Mouse (Mus musculus) right cerebral cortex, postnatal 25 days (tissue): ENCODE results near the gene Ppa2.

ENCODE experiments used
- DNase-seq: peaks from one replicate; pipeline ENCODE4 v3.0.0; 2022

The Ppa2 gene

DNA sequence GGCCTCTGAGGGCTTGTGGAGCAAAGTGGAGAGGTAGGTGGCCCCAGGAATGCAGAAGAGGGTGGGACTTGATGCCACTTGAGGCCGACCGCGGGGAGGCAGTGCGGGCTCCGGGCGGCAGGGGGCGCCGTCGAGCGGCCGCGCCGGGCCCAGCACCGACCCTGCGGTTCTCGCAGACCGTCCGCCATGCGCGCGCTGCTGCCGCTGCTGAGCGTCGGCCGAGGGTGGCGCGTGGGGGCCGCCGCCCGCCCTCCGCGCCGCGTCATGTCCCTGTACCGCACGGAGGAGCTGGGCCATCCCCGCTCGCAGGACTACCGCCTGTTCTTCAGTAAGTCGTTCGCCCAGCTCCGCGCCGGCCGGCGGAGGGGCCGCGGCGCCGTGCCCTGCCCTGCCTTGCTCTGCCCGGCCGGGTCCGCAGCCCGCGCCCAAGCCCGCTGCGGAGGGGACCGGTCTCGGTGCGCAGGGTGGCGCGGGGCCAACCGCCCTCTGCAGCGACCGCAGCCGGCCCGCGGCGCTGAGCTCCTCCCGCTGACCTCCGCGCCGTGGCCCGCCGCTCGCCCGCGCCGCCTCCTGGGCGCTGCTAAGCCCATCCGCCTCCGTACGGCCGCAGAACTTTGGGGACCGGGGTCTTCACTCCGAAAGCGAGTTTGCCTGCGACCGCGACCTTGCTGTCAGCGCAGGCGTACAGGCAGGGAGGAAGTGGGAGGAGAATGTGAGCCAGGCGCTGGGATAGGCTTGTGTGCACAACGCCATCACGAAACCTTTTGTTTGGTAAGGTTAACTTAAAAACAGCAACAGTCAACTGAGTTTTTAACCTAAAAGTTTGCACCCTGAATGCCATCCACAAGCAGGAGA, at the start of gene Ppa2:
TSS of gene Ppa2 (plus strand) at position 157 of the 855 bp plus-strand sequence.
- peak; percentile 77 for DNase-seq

DNA sequence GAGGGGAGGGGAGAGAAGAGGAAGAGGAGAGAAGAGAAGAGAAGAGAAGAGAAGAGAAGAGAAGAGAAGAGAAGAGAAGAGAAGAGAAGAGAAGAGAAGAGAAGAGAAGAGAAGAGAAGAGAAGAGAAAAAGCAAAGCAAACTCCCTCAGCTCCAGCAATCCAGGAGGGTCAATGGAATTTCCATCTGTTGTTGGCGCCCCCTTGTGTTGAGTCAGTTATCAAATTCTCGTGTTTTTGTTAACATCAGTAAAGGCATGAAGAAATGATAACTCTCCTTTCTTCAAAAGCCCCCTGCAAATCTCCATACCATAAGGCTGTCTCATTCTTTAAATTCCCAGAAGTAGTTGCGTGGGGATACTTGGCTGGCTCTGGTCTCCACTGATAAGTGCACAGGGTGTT, 38.0 kb upstream of the Ppa2 start:
- peak; percentile 67 for DNase-seq

DNA sequence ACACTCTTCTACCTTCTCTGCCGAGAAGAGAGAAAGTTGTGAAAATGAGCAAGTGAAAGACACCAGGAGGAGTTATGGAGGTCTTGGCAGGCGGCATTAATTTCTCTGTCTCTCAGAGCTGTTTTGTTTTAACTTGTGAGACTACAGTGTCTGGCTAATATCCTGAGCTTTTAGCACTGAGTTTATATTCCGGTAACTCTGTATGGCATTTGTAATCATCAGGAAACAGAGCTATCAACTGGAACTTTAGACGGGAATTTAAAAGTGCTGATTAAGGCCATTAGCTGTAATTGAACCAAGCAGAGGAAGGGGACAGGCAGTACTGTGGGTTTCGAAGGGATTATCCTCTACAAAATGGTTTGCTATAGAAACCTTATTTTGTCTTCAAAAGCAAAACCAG, 25.3 kb upstream of the Ppa2 start:
- DNase-seq = no peak

DNA sequence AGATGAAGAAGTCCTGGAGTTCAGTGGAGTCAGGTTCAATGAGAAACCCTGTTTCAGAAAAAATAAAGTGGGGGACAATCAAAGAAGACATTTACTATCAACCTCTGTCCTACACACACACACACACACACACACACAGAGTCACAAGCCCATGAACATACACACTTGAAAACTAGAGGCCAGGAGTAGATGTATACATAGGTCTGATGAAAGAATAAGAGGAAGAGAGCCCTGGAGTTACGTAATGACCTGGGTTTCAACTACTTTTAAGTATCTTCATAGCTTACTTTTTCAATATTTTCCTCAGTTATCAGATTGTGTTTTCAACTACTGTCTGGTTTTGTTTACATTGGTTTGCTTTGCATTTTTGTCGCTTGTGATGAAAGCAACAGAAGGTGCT, 21.1 kb upstream of the Ppa2 start:
- no peak for DNase-seq

GRCm38 (mm10) chr3:133304328-133304727, 5.6 kb upstream of the Ppa2 start:
- no peak for DNase-seq

DNA sequence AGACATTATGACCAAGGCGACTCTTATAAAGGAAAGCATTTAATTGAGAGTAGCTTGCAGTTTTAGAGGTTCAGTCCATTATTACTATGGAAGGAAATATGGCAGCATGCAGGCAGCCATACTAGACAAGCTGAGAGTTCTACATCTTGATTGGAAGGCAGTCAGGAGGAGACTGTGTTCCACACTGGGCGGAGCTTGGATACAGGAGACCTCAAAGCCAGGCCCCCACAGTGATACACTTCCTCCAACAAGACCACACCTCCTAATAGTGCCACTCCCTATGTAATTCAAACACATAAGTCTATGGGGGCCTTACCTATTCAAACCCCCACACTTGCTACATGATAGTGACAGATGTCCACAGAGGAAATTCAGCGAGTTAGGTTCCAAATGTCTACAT, 1.5 kb upstream of the Ppa2 start:
- DNase-seq = no peak

- DNase-seq = no peak
These were observed 551 bp upstream of the Ppa2 start for GRCm38 (mm10) chr3:133309359-133309758.

GRCm38 (mm10) chr3:133310809-133311179, 884 bp downstream of the Ppa2 start:
- no peak for DNase-seq

GRCm38 (mm10) chr3:133312331-133312730, 2.4 kb downstream of the Ppa2 start:
- DNase-seq = no peak

GRCm38 (mm10) chr3:133312850-133313249, 2.9 kb downstream of the Ppa2 start:
- no peak for DNase-seq

DNA sequence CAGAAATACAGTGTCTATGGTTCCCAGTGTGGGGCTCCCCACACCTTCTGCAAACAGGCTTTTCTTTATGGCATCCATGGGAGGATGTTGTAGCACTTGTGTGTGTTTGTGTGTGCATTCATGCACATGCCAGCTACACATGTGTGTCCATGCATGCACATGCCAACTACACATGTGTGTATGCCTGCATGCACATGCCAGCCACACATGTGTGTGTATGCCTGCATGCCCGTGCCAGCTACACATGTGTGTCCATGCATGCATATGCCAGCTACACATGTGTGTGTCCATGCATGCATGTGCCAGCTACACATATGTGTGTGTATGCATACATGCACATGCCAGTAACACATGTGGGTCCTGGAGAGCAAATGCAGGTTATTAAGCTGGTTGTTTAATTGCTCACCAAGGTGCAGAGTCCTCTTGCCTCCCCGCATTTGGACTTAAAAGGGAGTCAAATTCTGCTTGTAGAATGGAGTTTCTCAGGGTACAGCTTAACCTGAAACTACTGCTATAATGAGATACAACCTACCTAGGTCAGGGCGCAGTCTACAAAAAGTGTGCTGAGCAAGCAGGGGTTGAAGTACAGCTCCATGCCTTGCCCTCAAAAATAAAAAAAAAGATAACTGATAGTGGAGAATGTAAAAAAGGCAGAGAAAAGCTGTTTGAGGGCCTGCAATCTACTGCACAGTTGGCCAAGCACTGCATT, 3.7 kb downstream of the Ppa2 start:
- no peak for DNase-seq

GRCm38 (mm10) chr3:133314475-133314874, 4.6 kb downstream of the Ppa2 start:
- peak; percentile 48 for DNase-seq

DNA sequence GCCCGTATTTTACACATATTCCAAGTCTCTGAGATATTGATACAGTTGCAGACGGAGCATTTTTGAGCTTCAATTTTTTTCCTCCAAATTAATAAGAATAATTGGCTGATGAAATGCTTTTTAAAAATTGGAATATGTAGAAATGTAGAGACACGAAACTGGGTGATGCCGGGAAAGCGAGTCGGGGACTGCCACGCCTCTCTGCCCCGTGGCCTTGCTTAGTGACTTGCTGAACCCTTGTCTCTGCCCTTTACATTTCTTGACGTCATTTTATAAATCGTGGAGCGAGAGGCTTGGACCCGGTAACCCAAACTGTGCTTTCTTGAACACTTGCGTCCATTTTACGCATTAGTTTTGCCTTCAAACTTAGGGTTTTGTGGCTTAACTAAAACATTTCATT, 5.1 kb downstream of the Ppa2 start:
- no peak for DNase-seq

GRCm38 (mm10) chr3:133315647-133316046, 5.7 kb downstream of the Ppa2 start:
- no peak for DNase-seq

GRCm38 (mm10) chr3:133317845-133318244, 7.9 kb downstream of the Ppa2 start:
- no peak for DNase-seq

GRCm38 (mm10) chr3:133318596-133318995, 8.7 kb downstream of the Ppa2 start:
- no peak for DNase-seq

DNA sequence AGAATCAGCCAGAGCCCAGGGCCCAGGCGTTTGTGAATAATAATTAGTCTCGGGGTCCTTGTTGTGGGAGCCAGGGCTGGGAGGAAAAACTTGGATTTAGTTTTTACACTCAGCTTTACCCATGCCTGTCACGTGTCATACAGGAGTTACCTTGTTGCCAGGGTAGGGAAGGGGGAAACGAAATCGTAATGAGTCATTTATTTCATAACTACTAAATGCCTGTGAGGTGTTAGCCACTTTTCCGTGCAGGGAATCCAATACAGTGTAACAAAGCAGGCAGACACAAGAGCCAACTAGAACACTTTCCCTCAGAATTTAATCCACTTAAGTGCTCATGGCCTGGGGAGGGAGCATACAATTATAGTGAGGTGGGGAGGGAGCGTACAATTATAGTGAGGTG, 9.9 kb downstream of the Ppa2 start:
- no peak for DNase-seq

DNA sequence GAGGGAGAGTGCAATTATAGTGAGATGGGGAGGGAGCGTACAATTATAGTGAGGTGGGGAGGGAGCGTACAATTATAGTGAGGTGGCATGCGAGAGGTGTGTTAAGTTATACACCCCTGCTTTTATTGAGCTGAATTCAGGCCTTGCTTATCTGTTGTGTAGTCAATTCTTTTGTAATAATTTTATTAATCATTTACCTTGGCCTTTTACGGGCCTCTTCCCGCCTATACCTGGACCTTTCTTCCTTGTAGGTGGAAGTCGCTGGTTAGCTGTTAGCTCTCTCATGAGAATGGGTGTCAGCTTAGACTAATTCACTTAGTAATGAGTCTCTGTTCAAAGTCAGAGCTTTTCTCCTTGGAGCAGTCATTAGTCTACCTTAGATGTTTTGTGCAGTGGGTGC, 10.4 kb downstream of the Ppa2 start:
- no peak for DNase-seq

GRCm38 (mm10) chr3:133321928-133322327, 12.0 kb downstream of the Ppa2 start:
- DNase-seq = no peak

- no peak for DNase-seq
These were observed 12.6 kb downstream of the Ppa2 start for GRCm38 (mm10) chr3:133322552-133322951.

GRCm38 (mm10) chr3:133325135-133325534, 15.2 kb downstream of the Ppa2 start:
- DNase-seq = no peak

GRCm38 (mm10) chr3:133328551-133328950, 18.6 kb downstream of the Ppa2 start:
- DNase-seq = no peak

DNA sequence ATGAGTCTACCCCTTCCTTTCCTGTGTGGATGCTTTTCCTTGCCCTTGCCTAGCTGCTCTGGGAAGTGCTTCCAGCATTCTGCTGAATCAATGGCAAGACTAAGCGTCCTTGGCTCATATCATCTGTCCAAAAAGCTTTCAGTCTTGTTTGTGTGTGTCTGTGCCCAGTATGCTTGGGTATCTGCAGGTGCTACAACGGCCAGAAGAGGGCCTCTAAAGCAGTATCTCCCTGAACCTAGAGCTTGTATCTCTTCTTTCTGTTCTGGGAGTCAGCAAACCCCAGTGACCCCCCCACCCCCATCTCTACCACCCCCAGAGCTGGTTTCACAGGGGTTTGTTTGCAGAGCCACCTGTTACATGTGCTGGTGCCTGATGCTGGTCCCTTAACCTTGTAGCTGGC, 19.5 kb downstream of the Ppa2 start:
- no peak for DNase-seq

DNA sequence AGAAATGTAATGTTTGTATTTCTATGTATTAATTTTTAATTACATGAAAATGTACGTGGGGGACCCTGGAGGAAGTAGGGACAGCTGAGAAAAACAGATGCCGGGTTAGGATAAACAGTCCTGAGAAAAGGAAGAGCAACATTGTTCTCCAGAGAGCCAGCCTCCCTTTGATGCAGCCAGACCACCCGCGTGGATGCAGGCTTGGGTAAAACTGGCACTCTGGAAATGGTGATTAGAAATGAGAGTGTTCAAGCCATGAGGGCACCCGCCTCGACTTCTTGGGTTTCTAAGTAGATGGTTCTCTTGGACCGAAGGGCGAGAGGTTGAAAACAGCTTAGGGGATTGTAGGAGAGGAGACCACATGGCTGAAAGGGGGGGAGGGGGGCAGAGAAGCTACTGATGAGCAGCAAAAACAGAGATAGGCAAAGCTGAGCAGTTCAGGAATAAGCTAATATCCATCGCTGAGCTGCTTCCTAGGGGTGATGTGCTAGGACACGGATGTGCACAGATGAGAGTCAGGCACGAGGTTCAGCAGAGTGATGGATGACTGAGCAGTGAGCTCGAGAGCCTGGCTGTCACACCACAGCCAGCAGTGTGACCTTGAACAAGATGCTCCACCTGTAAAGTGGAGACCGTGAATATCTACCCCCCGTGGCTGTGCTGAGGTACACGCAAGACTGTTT, 21.4 kb downstream of the Ppa2 start:
- no peak for DNase-seq
